Mouse (Mus musculus): ENCODE results near the gene Clec4d.

- TF ChIP-seq CTCF (conservative IDR thresholded peaks at IDR 0.05; ENCODE audit: low read length): no peak
- no peak for TF ChIP-seq NANOG (IDR thresholded peaks at IDR 0.05; ENCODE audit: borderline replicate concordance, low read length)
- no peak for TF ChIP-seq POU5F1 (IDR thresholded peaks at IDR 0.05; ENCODE audit: borderline replicate concordance, low read length)
These were observed 3.9 kb downstream of the Clec4d start for GRCm38 (mm10) chr6:123265809-123266208.
